Mouse (Mus musculus) skeletal muscle tissue, adult 2 months (tissue): ENCODE data around the gene Slc17a7.

Experiments
- DNase-seq: peaks from one replicate; pipeline ENCODE4 v3.0.0-alpha.2; 2012; ENCODE audit warnings: low read depth, low spot score

Slc17a7 gene

GRCm38 (mm10) chr7:45198435-45198834 lies 34.7 kb downstream of the Slc17a7 start:
- peak; percentile 70 for DNase-seq

DNA sequence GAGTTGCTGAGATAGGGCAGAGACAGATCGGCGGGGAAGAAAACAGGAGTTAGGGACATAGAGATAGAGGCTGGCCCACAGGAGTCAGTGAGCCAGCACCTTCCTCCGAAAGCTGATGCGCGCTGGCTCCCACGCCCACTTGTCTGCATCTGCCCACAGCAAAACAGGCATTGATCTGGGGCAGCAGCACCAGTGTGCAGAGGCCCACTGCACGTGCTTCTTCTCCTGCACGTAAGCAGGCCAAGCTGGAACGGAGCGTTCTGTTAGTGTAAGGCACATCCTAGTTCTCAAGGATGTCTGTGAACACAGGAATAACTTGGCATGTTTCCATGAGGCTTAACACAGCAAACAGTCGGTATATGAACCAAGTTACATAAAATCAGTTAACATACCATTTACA lies 35.2 kb downstream of the Slc17a7 start:
- DNase-seq = no peak

DNA sequence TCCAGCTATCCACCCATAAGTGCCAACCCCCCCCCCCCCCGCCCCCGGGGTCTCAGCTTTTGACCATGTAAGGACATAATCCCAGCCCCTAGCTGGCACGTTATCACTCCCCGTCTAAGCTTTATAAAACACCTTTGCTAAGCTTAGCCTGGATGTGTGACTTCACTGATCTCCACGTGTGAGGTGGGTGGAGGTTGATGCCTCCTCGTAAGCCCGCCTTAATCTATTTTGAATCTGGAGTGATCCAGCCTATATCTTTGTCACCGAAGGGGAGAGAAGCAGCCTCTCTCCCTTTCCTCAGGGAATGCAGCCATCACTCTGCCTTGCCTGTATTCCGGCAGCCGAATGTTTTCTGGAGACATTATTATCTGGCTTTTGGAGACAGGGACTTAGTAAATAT lies 38.9 kb downstream of the Slc17a7 start:
- DNase-seq = no peak

DNA sequence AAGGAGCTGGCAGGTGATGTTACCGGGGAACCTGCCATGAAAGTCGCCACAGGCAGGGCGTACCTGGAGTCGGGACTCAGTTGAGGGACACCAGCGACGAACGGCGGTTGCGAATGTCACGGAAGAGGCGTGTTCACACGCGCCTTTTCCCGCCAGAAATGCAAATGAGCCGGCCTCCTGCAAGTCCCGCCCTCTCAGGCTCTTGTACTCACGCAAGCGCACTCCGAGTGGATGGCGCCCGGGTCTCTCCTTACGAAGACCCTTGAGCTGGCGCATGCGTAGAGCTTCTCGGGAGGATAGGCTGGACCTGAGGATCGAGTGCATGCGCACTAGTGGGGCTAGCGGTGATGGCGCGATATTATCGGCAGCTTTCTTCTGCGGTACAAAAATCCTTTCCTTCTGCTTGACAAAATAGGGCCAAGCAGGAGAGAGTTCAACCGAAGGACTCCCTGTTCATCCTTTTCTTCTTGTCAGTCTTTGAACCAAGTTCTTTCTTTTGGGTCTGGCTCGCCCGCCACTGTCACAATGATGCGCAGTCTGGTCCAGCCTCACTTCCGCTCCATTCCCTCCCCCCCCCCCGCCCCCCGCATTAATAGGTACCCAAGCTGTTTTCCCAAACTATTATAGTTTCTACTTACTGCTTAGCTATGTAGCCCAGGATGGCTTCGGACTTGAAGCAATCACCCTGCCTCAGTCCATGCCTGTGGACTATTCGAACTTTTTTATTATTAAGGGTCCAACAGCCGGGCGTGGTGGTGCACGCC lies 40.8 kb downstream of the Slc17a7 start, which contains the start of gene Ccdc155:
TSS of gene Ccdc155 (minus strand) at position 513 of the 764 bp plus-strand sequence.
- peak; percentile 91 for DNase-seq

DNA sequence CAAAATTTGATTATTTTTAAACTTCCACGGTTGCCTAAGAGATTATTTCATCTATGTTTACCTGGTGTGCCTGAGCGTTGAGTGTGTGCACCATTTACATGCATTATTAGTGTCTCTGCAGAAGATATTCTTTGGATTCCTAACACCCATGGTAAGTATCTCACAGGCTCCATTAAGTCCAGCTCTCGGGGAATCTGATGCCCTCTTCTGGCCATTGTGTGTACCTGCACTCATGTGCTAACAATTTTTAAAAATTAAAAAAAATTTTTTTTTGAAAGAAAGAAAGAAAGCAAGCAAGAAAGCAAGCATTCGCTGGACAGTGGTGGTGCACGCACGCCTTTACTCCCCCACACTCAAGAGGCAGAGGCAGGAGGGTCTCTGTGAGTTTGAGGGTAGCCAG lies 44.5 kb downstream of the Slc17a7 start:
- DNase-seq = no peak

DNA sequence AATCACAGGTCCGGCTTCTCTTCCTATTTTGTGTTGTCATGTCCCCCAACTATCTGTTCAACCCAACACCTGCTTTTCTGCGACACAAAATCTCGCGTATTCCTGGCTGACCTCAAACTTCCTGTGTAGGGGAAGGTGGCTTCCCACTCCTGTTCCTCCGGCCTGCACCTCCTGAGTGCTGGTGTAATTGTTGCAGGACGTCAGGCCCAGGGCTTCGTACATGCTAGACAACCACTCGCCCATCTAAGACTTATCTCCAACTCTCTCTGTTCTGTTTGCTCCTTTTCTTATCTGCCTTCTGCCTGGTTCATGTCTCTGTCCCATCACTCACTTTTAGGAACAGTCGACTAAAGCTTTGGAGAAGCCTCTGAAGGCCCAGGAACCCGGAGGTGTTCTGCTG lies 47.3 kb downstream of the Slc17a7 start:
- no peak for DNase-seq

GRCm38 (mm10) chr7:45211851-45212251 lies 48.1 kb downstream of the Slc17a7 start, which contains the start of gene Dkkl1:
Gene Dkkl1, minus strand, starts transcription at chr7:45212147.
- DNase-seq = no peak

DNA sequence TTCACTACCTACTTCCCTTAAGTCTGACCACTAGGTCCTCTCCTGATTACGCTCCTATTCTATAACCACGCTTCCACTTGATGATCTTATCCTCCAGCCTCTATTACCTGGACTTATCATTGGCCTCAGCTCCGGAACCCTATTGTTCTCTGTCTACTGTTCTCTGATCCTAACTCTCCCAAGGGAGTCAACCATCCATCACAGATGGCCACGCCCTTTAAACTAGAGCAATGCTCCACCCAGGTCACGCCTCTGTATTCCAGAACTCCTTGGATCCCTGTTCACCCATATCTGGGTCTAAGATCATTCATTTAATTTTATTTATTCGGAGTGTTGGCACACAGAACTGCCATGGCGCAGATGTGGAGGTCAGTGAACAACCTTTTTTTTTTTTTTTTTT lies 48.6 kb downstream of the Slc17a7 start:
- no peak for DNase-seq

DNA sequence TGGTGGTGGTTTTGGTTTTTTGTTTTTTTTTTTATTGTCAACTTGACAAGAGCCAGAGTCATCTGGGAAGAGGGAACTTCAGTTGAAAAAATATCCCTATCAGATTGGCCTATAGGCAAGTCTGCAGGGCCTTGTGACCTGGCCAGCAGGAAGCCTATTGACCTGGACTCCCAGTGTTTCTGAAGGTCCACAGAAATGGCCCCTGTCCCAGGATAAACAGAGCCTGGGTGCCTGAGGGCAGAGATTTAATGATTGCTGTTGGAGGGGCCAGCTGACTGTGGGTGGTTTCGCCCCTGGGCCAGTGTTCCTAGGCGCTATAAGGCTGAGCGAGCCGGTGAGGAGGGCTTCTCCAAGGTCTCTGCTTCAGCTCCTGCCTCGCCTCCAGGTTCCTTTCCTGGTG lies 50.0 kb downstream of the Slc17a7 start:
- DNase-seq = no peak

DNA sequence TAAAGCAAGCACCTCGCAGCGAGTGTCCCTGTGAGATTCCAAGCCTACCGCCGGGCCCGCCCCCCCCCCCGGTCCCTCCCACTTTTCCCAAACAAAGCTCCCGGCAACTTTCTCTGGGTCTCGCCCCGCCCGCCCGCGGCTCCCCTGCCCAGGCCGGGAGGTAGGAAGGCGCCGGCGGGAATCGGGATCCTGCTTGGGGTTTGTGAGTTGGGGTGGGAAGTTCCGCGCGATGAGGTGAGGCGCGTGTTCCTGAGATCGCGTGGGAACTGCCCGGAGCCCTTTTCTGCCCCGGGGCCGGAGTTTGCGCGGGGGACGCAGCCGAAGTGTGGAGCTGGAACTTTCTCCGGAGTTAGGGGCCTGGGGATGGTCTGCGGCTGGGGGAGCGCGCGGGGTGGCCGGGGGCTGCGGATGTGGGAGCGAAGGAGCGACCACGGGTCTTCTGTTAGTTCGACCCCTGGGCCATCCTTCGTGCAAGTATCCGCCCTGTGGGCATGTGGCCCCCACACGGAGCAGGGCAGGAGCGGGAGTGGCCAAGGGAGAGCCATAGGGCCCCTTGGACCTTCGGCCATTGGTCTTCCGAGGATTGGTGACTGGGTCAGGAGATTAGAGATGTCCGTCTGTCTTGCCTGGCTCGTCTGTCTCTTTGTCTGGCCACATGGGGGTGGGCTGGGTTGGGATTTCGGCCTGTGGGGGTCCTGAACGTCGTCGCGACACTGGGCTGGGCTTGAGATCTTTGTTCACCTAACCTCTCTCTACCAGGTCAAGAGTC lies 52.1 kb downstream of the Slc17a7 start, which contains the start of gene Tead2:
TSS of gene Tead2 (plus strand) at position 81 of the 769 bp plus-strand sequence.
- DNase-seq = no peak

DNA sequence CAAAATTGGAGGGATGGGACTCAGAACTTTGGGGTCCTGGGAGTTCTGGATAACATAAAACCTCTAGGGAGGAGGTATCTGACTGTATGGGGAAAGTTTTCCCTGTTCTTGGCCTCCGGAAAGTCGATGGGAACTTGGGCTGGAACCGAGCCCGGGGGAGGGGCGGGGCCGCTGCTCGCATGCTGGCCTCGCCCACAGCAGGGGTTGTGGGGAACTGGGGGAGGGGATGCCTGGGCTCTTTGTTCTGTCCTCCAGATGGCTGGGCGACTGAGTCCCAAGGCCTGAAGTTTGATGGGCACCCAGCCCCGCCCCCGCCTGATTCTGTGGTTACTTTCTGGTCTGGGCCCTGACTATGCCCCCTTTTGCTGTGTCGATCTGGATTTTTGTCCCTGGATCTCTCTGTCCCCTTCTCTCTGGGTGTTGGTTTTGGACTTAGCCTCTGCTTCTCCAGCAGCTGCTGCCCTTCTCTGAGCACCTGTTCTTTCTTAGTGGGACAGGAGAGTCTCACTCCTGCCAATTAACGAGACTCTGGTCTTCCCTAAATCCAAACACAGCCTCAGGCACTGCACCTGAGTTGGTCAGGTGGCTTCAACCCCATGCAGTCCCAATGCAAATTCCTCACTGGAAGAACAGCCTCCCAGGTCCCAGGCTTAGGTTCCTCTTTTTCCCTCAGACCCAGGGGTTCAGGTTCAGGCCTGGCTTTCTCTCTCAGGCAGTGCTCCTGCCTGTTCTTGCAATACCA lies 52.9 kb downstream of the Slc17a7 start:
- no peak for DNase-seq

GRCm38 (mm10) chr7:45221680-45222079 lies 57.9 kb downstream of the Slc17a7 start:
- DNase-seq = no peak

DNA sequence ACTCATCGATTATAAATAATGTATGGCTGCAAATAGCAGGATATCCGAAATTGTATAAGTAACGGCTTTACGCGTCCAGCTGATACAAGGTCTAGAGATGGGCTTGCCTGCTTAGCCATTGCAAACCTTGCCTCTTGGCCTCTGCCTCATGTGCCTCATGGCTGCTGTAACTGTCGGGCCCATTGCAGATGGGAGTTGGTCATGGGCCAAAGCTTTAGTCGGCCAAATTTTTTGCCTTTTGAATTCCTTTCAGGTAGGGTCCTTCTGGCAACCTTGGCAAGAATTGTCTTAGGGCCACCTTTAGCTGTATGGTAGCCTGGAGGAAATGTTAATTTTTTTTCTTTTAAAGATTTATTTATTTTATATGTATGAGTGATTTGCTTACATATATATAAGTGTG lies 61.1 kb downstream of the Slc17a7 start:
- no peak for DNase-seq
